Mouse (Mus musculus): ENCODE results near the gene Taldo1. TPM values are rescaled to one million over a fixed set of nuclear protein-coding genes. Genes with fewer than 3 reads are reported as not detected.

Gene Taldo1
- polyA plus RNA-seq, 1 experiment = 259 TPM

DNA sequence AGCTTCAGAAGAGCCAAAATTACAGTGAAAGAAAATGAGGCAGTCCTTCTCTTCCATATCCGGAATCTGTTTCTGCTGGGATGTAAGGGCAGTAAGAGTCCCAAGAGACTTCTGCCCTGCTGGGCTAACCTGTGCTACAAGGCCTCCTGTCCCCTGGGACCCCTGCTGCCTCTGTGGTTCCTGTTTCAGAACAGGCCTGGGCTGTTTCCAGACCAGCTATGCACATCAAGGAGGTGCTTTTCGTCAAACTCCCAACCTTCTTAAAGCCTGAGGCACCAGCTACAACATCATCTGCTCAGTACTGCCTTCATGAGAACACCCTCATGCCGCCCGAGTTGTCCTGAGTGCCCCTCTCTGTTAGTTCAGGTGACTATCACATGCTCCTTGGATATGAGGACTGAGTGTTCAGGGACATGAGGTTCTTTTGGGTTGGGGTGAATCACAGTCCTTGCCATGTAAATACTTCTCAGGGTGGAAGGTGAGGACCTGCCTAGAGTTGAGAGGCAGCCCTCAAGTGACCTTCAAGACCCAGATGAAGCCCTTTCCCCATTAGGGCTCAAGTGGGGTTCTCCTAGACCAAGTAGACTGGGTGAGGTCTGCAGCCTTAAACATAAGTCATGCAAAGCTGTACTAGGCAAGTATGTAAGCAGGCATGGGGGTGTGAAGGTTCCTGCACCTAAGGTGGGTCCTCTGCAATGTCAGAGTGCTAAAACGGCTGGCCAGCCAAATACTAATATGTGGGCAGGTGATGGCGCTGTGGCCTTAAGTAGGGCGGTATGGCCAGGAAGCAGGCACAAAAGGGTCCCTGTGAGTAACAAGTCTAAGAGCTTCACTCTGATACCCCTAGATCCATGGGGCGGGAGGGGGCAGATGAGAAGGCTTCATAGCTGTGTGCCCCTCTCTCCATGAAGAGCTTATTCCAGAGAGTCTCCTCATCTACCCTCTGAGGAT lies 26.0 kb downstream of the Taldo1 start:
- H3K4me3 ChIP-seq = no peak overlapping the region

DNA sequence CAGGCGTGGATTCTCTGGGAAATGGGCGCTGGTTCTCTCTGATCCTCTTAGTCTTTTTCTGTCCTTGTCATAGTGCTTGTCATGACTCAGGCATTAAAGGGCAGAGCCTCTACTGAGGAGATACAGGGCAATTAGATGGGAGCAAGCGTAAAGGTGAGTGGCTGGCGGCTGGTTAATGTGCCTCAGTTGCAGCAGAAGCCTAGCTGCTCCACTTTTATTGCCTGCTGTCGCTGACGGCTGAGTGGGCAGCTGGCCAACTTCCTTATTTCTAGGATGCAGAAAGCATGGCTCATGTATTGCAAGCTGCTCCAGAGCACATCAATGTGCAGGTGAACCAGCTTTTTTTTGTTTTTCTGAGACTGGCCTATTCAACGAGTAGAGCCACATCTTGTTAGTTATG lies 27.0 kb downstream of the Taldo1 start:
- H3K79me2 ChIP-seq (ENCODE audit: control insufficient read depth, insufficient read depth) = no peaks in the 10 kb centered on the region
- no peak overlapping the region for H3K4me2 ChIP-seq (ENCODE audit: low read depth)
- H3K4me3 ChIP-seq = no peak overlapping the region
- TF ChIP-seq MAX (IDR thresholded peaks at IDR 0.05; ENCODE audit: low read depth) = no peak
- no peak for TF ChIP-seq CEBPB (IDR thresholded peaks at IDR 0.05; ENCODE audit: insufficient read depth, poor library complexity, severe bottlenecking)
- no peak for TF ChIP-seq USF1 (IDR thresholded peaks at IDR 0.05; ENCODE audit: low read depth)
- TF ChIP-seq TCF3 (IDR thresholded peaks at IDR 0.05; ENCODE audit: insufficient read length, low read depth) = no peak
- TF ChIP-seq POLR2A (IDR thresholded peaks at IDR 0.05; ENCODE audit: insufficient read length, low read depth) = no peak
- TF ChIP-seq MYOG (IDR thresholded peaks at IDR 0.05; ENCODE audit: control insufficient read depth in 1 of 3, insufficient read depth in 1 of 3, insufficient read length in 2 of 3, low read depth in 2 of 3) = no peak
- no peak for TF ChIP-seq SRF (IDR thresholded peaks at IDR 0.05; ENCODE audit: control insufficient read depth, insufficient read length, low read depth)
- TF ChIP-seq MYOD1 (IDR thresholded peaks at IDR 0.05; ENCODE audit: control insufficient read depth in 1 of 3, insufficient read length in 2 of 3, low read depth in 2 of 3) = no peak
- TF ChIP-seq E2F4 (IDR thresholded peaks at IDR 0.05; ENCODE audit: insufficient read depth) = no peak
- no peak for TF ChIP-seq TCF12 (IDR thresholded peaks at IDR 0.05; ENCODE audit: insufficient read depth, poor library complexity, severe bottlenecking)
- no peak for TF ChIP-seq POLR2AphosphoS2 (IDR thresholded peaks at IDR 0.05; ENCODE audit: insufficient read length, low read depth)
- TF ChIP-seq REST (IDR thresholded peaks at IDR 0.05; ENCODE audit: insufficient read depth, insufficient read length) = no peak
- no peaks in the 10 kb centered on the region for H3K27me3 ChIP-seq (ENCODE audit: control insufficient read depth, insufficient read depth, insufficient read length)
- no peak overlapping the region for H3ac ChIP-seq (ENCODE audit: control insufficient read depth, insufficient read length)
- H3K36me3 ChIP-seq (ENCODE audit: control insufficient read depth, insufficient read depth) = no peaks in the 10 kb centered on the region

More for the DNA sequence above, 26.0 kb downstream of the Taldo1 start:
- no peaks in the 10 kb centered on the region for H3K36me3 ChIP-seq (ENCODE audit: control insufficient read depth, insufficient read depth)
- TF ChIP-seq MAX (IDR thresholded peaks at IDR 0.05; ENCODE audit: low read depth) (no peak), POLR2AphosphoS2 (IDR thresholded peaks at IDR 0.05; ENCODE audit: insufficient read length, low read depth) (no peak)
- H3K27me3 ChIP-seq (ENCODE audit: control insufficient read depth, insufficient read depth, insufficient read length) = no peaks in the 10 kb centered on the region
- H3K79me2 ChIP-seq (ENCODE audit: control insufficient read depth, insufficient read depth) = no peaks in the 10 kb centered on the region
- no peak overlapping the region for H3ac ChIP-seq (ENCODE audit: control insufficient read depth, insufficient read length)
- no peak overlapping the region for H3K4me2 ChIP-seq (ENCODE audit: low read depth)

GRCm38 (mm10) chr7:141420030-141420702 lies 28.2 kb downstream of the Taldo1 start:
- Histone ChIP-seq H3K4me2 (ENCODE audit: low read depth) (no peak overlapping the region), H3K27me3 (ENCODE audit: control insufficient read depth, insufficient read depth, insufficient read length) (no peaks in the 10 kb centered on the region), H3K79me2 (ENCODE audit: control insufficient read depth, insufficient read depth) (no peaks in the 10 kb centered on the region), H3ac (ENCODE audit: control insufficient read depth, insufficient read length) (no peak overlapping the region), H3K4me3 (no peak overlapping the region), H3K36me3 (ENCODE audit: control insufficient read depth, insufficient read depth) (no peaks in the 10 kb centered on the region)
- no peak for TF ChIP-seq MAX (IDR thresholded peaks at IDR 0.05; ENCODE audit: low read depth)
- TF ChIP-seq TCF3 (IDR thresholded peaks at IDR 0.05; ENCODE audit: insufficient read length, low read depth) = no peak
- TF ChIP-seq CEBPB (IDR thresholded peaks at IDR 0.05; ENCODE audit: insufficient read depth, poor library complexity, severe bottlenecking) = no peak
- TF ChIP-seq USF1 (IDR thresholded peaks at IDR 0.05; ENCODE audit: low read depth) = no peak
- TF ChIP-seq POLR2AphosphoS2 (IDR thresholded peaks at IDR 0.05; ENCODE audit: insufficient read length, low read depth) = no peak
- TF ChIP-seq TCF12 (IDR thresholded peaks at IDR 0.05; ENCODE audit: insufficient read depth, poor library complexity, severe bottlenecking) = no peak
- TF ChIP-seq SRF (IDR thresholded peaks at IDR 0.05; ENCODE audit: control insufficient read depth, insufficient read length, low read depth) = no peak
- TF ChIP-seq REST (IDR thresholded peaks at IDR 0.05; ENCODE audit: insufficient read depth, insufficient read length) = no peak
- TF ChIP-seq E2F4 (IDR thresholded peaks at IDR 0.05; ENCODE audit: insufficient read depth) = no peak

- TF ChIP-seq TCF12 (IDR thresholded peaks at IDR 0.05; ENCODE audit: insufficient read depth, poor library complexity, severe bottlenecking) (no peak), CEBPB (IDR thresholded peaks at IDR 0.05; ENCODE audit: insufficient read depth, poor library complexity, severe bottlenecking) (no peak), SRF (IDR thresholded peaks at IDR 0.05; ENCODE audit: control insufficient read depth, insufficient read length, low read depth) (no peak), MYOG (IDR thresholded peaks at IDR 0.05; ENCODE audit: control insufficient read depth in 1 of 3, insufficient read depth in 1 of 3, insufficient read length in 2 of 3, low read depth in 2 of 3) (no peak), REST (IDR thresholded peaks at IDR 0.05; ENCODE audit: insufficient read depth, insufficient read length) (no peak), USF1 (IDR thresholded peaks at IDR 0.05; ENCODE audit: low read depth) (no peak), POLR2AphosphoS2 (IDR thresholded peaks at IDR 0.05; ENCODE audit: insufficient read length, low read depth) (no peak), MYOD1 (IDR thresholded peaks at IDR 0.05; ENCODE audit: control insufficient read depth in 1 of 3, insufficient read length in 2 of 3, low read depth in 2 of 3) (no peak), TCF3 (IDR thresholded peaks at IDR 0.05; ENCODE audit: insufficient read length, low read depth) (no peak), E2F4 (IDR thresholded peaks at IDR 0.05; ENCODE audit: insufficient read depth) (no peak), POLR2A (IDR thresholded peaks at IDR 0.05; ENCODE audit: insufficient read length, low read depth) (no peak), MAX (IDR thresholded peaks at IDR 0.05; ENCODE audit: low read depth) (no peak)
- Histone ChIP-seq H3K4me2 (ENCODE audit: low read depth) (no peak overlapping the region), H3K27me3 (ENCODE audit: control insufficient read depth, insufficient read depth, insufficient read length) (no peaks in the 10 kb centered on the region), H3K4me3 (no peak overlapping the region), H3K36me3 (ENCODE audit: control insufficient read depth, insufficient read depth) (no peaks in the 10 kb centered on the region), H3K79me2 (ENCODE audit: control insufficient read depth, insufficient read depth) (no peaks in the 10 kb centered on the region), H3ac (ENCODE audit: control insufficient read depth, insufficient read length) (no peak overlapping the region)
Measured at GRCm38 (mm10) chr7:141423811-141424210, 31.8 kb downstream of the Taldo1 start.

Measured in myocyte (in vitro differentiated cells).